Mouse (Mus musculus): Measurements from ENCODE around the gene Olfr680-ps1.

- no peak for TF ChIP-seq CTCF (IDR thresholded peaks at IDR 0.05; ENCODE audit: extremely low read depth, insufficient read length, insufficient replicate concordance, low read depth, low read length)
- TF ChIP-seq POLR2A (IDR thresholded peaks at IDR 0.05; ENCODE audit: low read depth, low read length), result no peak
These were observed 33.7 kb downstream of the Olfr680-ps1 start for GRCm38 (mm10) chr7:105058951-105059350.
